Mouse (Mus musculus) neural tube, embryonic 11.5 days (tissue): Measurements from ENCODE around the gene Dcdc2a. TPM values are rescaled to one million over a fixed set of nuclear protein-coding genes. Genes with fewer than 3 reads are reported as not detected.

Source experiments
- ATAC-seq: fragments of 200-750 bp; cut with Nextera tagmentation; 2 replicates; pipeline ENCODE4 v1.8.0; 2017; ENCODE audit warnings: moderate number of reproducible peaks, mild to moderate bottlenecking, moderate TSS enrichment, moderate library complexity; ENCODE audit not compliant: insufficient read depth, low FRiP score, low TSS enrichment
- DNase-seq: peaks from one replicate; pipeline ENCODE4 v3.0.0-alpha.2; 2015; ENCODE audit warnings: low spot score
- H3K27ac ChIP-seq: fragments of 300-500 bp; sonication (generic); 2 replicates; pipeline ENCODE4 v1.5.1; 2014; ENCODE audit warnings: low read depth, mild to moderate bottlenecking, low read length
- H3K27me3 ChIP-seq: fragments of 300-500 bp; sonication (generic); 2 replicates; pipeline ENCODE4 v1.6.1; 2014; ENCODE audit warnings: mild to moderate bottlenecking, low read length, mixed read lengths; ENCODE audit not compliant: control insufficient read depth, insufficient read depth
- H3K36me3 ChIP-seq: fragments of 300-500 bp; sonication (generic); 2 replicates; pipeline ENCODE4 v1.6.1; 2014; ENCODE audit warnings: mild to moderate bottlenecking, low read length, moderate library complexity, mixed read lengths; ENCODE audit not compliant: control insufficient read depth, insufficient read depth
- H3K4me1 ChIP-seq: fragments of 300-500 bp; sonication (generic); 2 replicates; pipeline ENCODE4 v1.6.1; 2014; ENCODE audit warnings: low read length, mixed read lengths; ENCODE audit not compliant: control insufficient read depth, insufficient read depth
- H3K4me2 ChIP-seq: fragments of 300-500 bp; sonication (generic); 2 replicates; pipeline ENCODE4 v1.6.1; 2014; ENCODE audit warnings: low read depth, mild to moderate bottlenecking, moderate library complexity
- H3K4me3 ChIP-seq: fragments of 300-500 bp; sonication (generic); 2 replicates; pipeline ENCODE4 v1.5.1; 2014; ENCODE audit warnings: low read depth, low read length
- H3K9ac ChIP-seq: fragments of 300-500 bp; sonication (generic); 2 replicates; pipeline ENCODE4 v1.6.1; 2014; ENCODE audit warnings: mild to moderate bottlenecking, low read length
- H3K9me3 ChIP-seq: fragments of 300-500 bp; sonication (generic); 2 replicates; pipeline ENCODE4 v1.6.1; 2016; ENCODE audit warnings: low read length; ENCODE audit not compliant: control insufficient read depth
- WGBS: fragments of 180-500 bp; shearing (Covaris S2); extraction: QIAGEN DNeasy Blood & Tissue Kit; methylation state at CpG from one replicate; pipeline ENCODE4 v1.1.7; 2014; 5-methylcytosine and 5-hydroxymethylcytosine counted together
- polyA plus RNA-seq: library from polyadenylated mRNA; unstranded; fragments of >200 nt; fragmentation: Nextera tagmentation; extraction: Ambion mirVana; gene quantifications from 2 replicates; pipeline ENCODE4 v1.2.1, GENCODE M21; 2014

The Dcdc2a gene
- polyA plus RNA-seq, 1 experiment from 2014 or later, result 4.4 TPM

GRCm38 (mm10) chr13:25195706-25196105, 139.9 kb downstream of the Dcdc2a start:
- DNase-seq, result no peak
- H3K36me3 ChIP-seq, result no peaks in the 10 kb centered on the region
- H3K4me1 ChIP-seq, result no peaks in the 10 kb centered on the region
- no peaks in the 10 kb centered on the region for H3K27me3 ChIP-seq
- H3K4me3 ChIP-seq, result no peak overlapping the region
- no peak overlapping the region for H3K9ac ChIP-seq
- no peak overlapping the region for H3K4me2 ChIP-seq
- no peak overlapping the region for H3K27ac ChIP-seq
- no peaks in the 10 kb centered on the region for H3K9me3 ChIP-seq
- no peak for ATAC-seq
- WGBS, result 93% methylated on average over 10 of the region's 10 CpGs

GRCm38 (mm10) chr13:25199916-25200315, 144.1 kb downstream of the Dcdc2a start:
- Histone ChIP-seq H3K36me3 (no peaks in the 10 kb centered on the region), H3K9ac (no peak overlapping the region), H3K27me3 (no peaks in the 10 kb centered on the region), H3K27ac (no peak overlapping the region), H3K9me3 (no peaks in the 10 kb centered on the region), H3K4me1 (no peaks in the 10 kb centered on the region), H3K4me2 (no peak overlapping the region), H3K4me3 (no peak overlapping the region)
- WGBS, result 58% methylated on average over 3 of the region's 3 CpGs
- no peak for DNase-seq
- ATAC-seq, result no peak

GRCm38 (mm10) chr13:25206950-25207349, 151.1 kb downstream of the Dcdc2a start:
- Histone ChIP-seq H3K27me3 (no peaks in the 10 kb centered on the region), H3K4me1 (no peaks in the 10 kb centered on the region), H3K4me3 (no peak overlapping the region), H3K9ac (no peak overlapping the region), H3K9me3 (no peaks in the 10 kb centered on the region), H3K27ac (no peak overlapping the region), H3K36me3 (no peaks in the 10 kb centered on the region), H3K4me2 (no peak overlapping the region)
- WGBS, result 93% methylated on average over 5 of the region's 5 CpGs
- no peak for ATAC-seq
- DNase-seq, result no peak

GRCm38 (mm10) chr13:25218394-25218793, 162.6 kb downstream of the Dcdc2a start:
- no peak for ATAC-seq
- Histone ChIP-seq H3K36me3 (no peaks in the 10 kb centered on the region), H3K9ac (no peak overlapping the region), H3K4me3 (no peak overlapping the region), H3K27me3 (no peaks in the 10 kb centered on the region), H3K4me2 (no peak overlapping the region), H3K4me1 (no peaks in the 10 kb centered on the region), H3K9me3 (no peaks in the 10 kb centered on the region), H3K27ac (no peak overlapping the region)
- 85% methylated on average over 1 of the region's 1 CpGs for WGBS
- no peak for DNase-seq

GRCm38 (mm10) chr13:25220186-25220787, 164.5 kb downstream of the Dcdc2a start:
- Histone ChIP-seq H3K9ac (no peak overlapping the region), H3K27me3 (no peaks in the 10 kb centered on the region), H3K36me3 (no peaks in the 10 kb centered on the region), H3K27ac (no peak overlapping the region), H3K9me3 (no peaks in the 10 kb centered on the region), H3K4me3 (no peak overlapping the region), H3K4me1 (no peaks in the 10 kb centered on the region), H3K4me2 (no peak overlapping the region)
- ATAC-seq (no peak), DNase-seq (no peak)
- 73% methylated on average over 5 of the region's 5 CpGs for WGBS

- no peaks in the 10 kb centered on the region for H3K36me3 ChIP-seq
- no peak for DNase-seq
- no peak for ATAC-seq
- WGBS, result 79% methylated on average over 1 of the region's 1 CpGs
- no peaks in the 10 kb centered on the region for H3K9me3 ChIP-seq
- no peaks in the 10 kb centered on the region for H3K4me1 ChIP-seq
- H3K27me3 ChIP-seq, result no peaks in the 10 kb centered on the region
- H3K4me3 ChIP-seq, result no peak overlapping the region
- H3K4me2 ChIP-seq, result no peak overlapping the region
- H3K27ac ChIP-seq, result no peak overlapping the region
- H3K9ac ChIP-seq, result no peak overlapping the region
Observed at GRCm38 (mm10) chr13:25251893-25252292, 196.1 kb downstream of the Dcdc2a start.

- H3K4me2 ChIP-seq, result no peak overlapping the region
- no peak overlapping the region for H3K27ac ChIP-seq
- no peaks in the 10 kb centered on the region for H3K9me3 ChIP-seq
- H3K4me1 ChIP-seq, result no peaks in the 10 kb centered on the region
- H3K27me3 ChIP-seq, result no peaks in the 10 kb centered on the region
- no peak overlapping the region for H3K9ac ChIP-seq
- H3K36me3 ChIP-seq, result no peaks in the 10 kb centered on the region
- WGBS, result 83% methylated on average over 9 of the region's 9 CpGs
- DNase-seq, result no peak
- no peak for ATAC-seq
- H3K4me3 ChIP-seq, result no peak overlapping the region
Observed at GRCm38 (mm10) chr13:25254478-25255263, 198.9 kb downstream of the Dcdc2a start.

GRCm38 (mm10) chr13:25257608-25258007, 201.8 kb downstream of the Dcdc2a start:
- WGBS, result 87% methylated on average over 6 of the region's 6 CpGs
- no peaks in the 10 kb centered on the region for H3K4me1 ChIP-seq
- H3K4me3 ChIP-seq, result no peak overlapping the region
- ATAC-seq (no peak), DNase-seq (no peak)
- no peaks in the 10 kb centered on the region for H3K9me3 ChIP-seq
- no peak overlapping the region for H3K4me2 ChIP-seq
- no peaks in the 10 kb centered on the region for H3K36me3 ChIP-seq
- H3K27me3 ChIP-seq, result no peaks in the 10 kb centered on the region
- H3K9ac ChIP-seq, result no peak overlapping the region
- H3K27ac ChIP-seq, result no peak overlapping the region
